Mouse (Mus musculus) embryonic facial prominence, embryonic 13.5 days (tissue): ENCODE measurements around the gene Phactr2. TPM values are rescaled to one million over a fixed set of nuclear protein-coding genes. Genes with fewer than 3 reads are reported as not detected.

ENCODE experiments used
- ATAC-seq: fragments of 200-750 bp; cut with Nextera tagmentation; 2 replicates; pipeline ENCODE4 v1.8.0; 2017; ENCODE audit warnings: low read depth; ENCODE audit not compliant: insufficient number of reproducible peaks, insufficient read depth, low FRiP score, low TSS enrichment
- H3K27ac ChIP-seq: fragments of 300-500 bp; sonication (generic); 2 replicates; pipeline ENCODE4 v1.5.1; 2015; ENCODE audit warnings: moderate library complexity, mild to moderate bottlenecking, inconsistent platforms
- H3K27me3 ChIP-seq: fragments of 300-500 bp; sonication (generic); 2 replicates; pipeline ENCODE4 v1.6.1; 2015; ENCODE audit warnings: mild to moderate bottlenecking, inconsistent platforms
- H3K36me3 ChIP-seq: fragments of 300-500 bp; sonication (generic); 2 replicates; pipeline ENCODE4 v1.6.1; 2015; ENCODE audit warnings: mild to moderate bottlenecking, inconsistent platforms
- H3K4me1 ChIP-seq: fragments of 300-500 bp; sonication (generic); 2 replicates; pipeline ENCODE4 v1.6.1; 2015; ENCODE audit warnings: inconsistent platforms
- H3K4me2 ChIP-seq: fragments of 300-500 bp; sonication (generic); 2 replicates; pipeline ENCODE4 v1.6.1; 2015; ENCODE audit warnings: moderate library complexity, mild to moderate bottlenecking, inconsistent platforms
- H3K4me3 ChIP-seq: fragments of 300-500 bp; sonication (generic); 2 replicates; pipeline ENCODE4 v1.5.1; 2015; ENCODE audit warnings: mild to moderate bottlenecking, inconsistent platforms
- H3K9ac ChIP-seq: fragments of 300-500 bp; sonication (generic); 2 replicates; pipeline ENCODE4 v1.6.1; 2015; ENCODE audit warnings: mild to moderate bottlenecking, inconsistent platforms
- H3K9me3 ChIP-seq: fragments of 300-500 bp; sonication (generic); 2 replicates; pipeline ENCODE4 v1.6.1; 2016; ENCODE audit warnings: inconsistent platforms
- WGBS: fragments of 180-500 bp; shearing (Covaris S2); methylation state at CpG from one replicate; pipeline ENCODE4 v1.1.7; 2015; ENCODE audit warnings: mixed read lengths; 5-methylcytosine and 5-hydroxymethylcytosine counted together
- polyA plus RNA-seq: library from polyadenylated mRNA; unstranded; fragments of >200 nt; fragmentation: Nextera tagmentation; extraction: Ambion mirVana; gene quantifications from 2 replicates; pipeline ENCODE4 v1.2.1, GENCODE M21; 2015

Phactr2 gene
- polyA plus RNA-seq, 1 experiment from 2014 or later = 22.9 TPM

- peak overlapping the region; percentile 53; the same call in 1 of the 2 replicates for H3K9ac ChIP-seq
- no peak overlapping the region for H3K27ac ChIP-seq
- whole genome bisulfite sequencing = 9% methylated on average over 11 of the region's 11 CpGs
- ATAC-seq = no peak
- H3K4me1 ChIP-seq = peaks cover 10% of the 10 kb centered on the region
- H3K4me2 ChIP-seq = peak overlapping the region; percentile 43
- H3K27me3 ChIP-seq = no peaks in the 10 kb centered on the region
- H3K4me3 ChIP-seq = no peak overlapping the region
- H3K36me3 ChIP-seq = no peaks in the 10 kb centered on the region
- H3K9me3 ChIP-seq = no peaks in the 10 kb centered on the region
These were observed 85.9 kb downstream of the Phactr2 start for GRCm38 (mm10) chr10:13388116-13388922.

- Histone ChIP-seq H3K4me1 (peaks cover 10% of the 10 kb centered on the region), H3K27me3 (no peaks in the 10 kb centered on the region), H3K4me3 (no peak overlapping the region), H3K36me3 (no peaks in the 10 kb centered on the region), H3K9me3 (no peaks in the 10 kb centered on the region), H3K27ac (no peak overlapping the region), H3K9ac (no peak overlapping the region), H3K4me2 (no peak overlapping the region)
- ATAC-seq = no peak
- 26% methylated on average over 3 of the region's 3 CpGs for WGBS
These were observed 89.3 kb downstream of the Phactr2 start for GRCm38 (mm10) chr10:13384866-13385265.

GRCm38 (mm10) chr10:13377895-13378294 is 96.3 kb downstream of the Phactr2 start:
- no peak overlapping the region for H3K9ac ChIP-seq
- no peaks in the 10 kb centered on the region for H3K27me3 ChIP-seq
- H3K4me3 ChIP-seq = no peak overlapping the region
- H3K36me3 ChIP-seq = no peaks in the 10 kb centered on the region
- no peak overlapping the region for H3K4me2 ChIP-seq
- peaks cover 26% of the 10 kb centered on the region for H3K4me1 ChIP-seq
- H3K27ac ChIP-seq = no peak overlapping the region
- ATAC-seq = no peak
- WGBS = 51% methylated on average over 1 of the region's 1 CpGs
- H3K9me3 ChIP-seq = no peaks in the 10 kb centered on the region

- no peaks in the 10 kb centered on the region for H3K27me3 ChIP-seq
- ATAC-seq = no peak
- no peaks in the 10 kb centered on the region for H3K36me3 ChIP-seq
- peak overlapping the region; percentile 74 for H3K27ac ChIP-seq
- H3K4me2 ChIP-seq = no peak overlapping the region
- WGBS = 55% methylated on average over 13 of the region's 13 CpGs
- no peaks in the 10 kb centered on the region for H3K9me3 ChIP-seq
- no peak overlapping the region for H3K9ac ChIP-seq
- H3K4me1 ChIP-seq = peaks cover 26% of the 10 kb centered on the region
- no peak overlapping the region for H3K4me3 ChIP-seq
These were observed 97.6 kb downstream of the Phactr2 start for GRCm38 (mm10) chr10:13376428-13377260.

GRCm38 (mm10) chr10:13375820-13376219 is 98.4 kb downstream of the Phactr2 start:
- 19% methylated on average over 3 of the region's 3 CpGs for WGBS
- peak overlapping the region; percentile 39; the same call in 1 of the 2 replicates for H3K27ac ChIP-seq
- H3K9me3 ChIP-seq = no peaks in the 10 kb centered on the region
- H3K27me3 ChIP-seq = no peaks in the 10 kb centered on the region
- no peak overlapping the region for H3K4me2 ChIP-seq
- no peak overlapping the region for H3K4me3 ChIP-seq
- peaks cover 26% of the 10 kb centered on the region for H3K4me1 ChIP-seq
- no peak for ATAC-seq
- no peaks in the 10 kb centered on the region for H3K36me3 ChIP-seq
- no peak overlapping the region for H3K9ac ChIP-seq

GRCm38 (mm10) chr10:13369581-13370375 is 104.4 kb downstream of the Phactr2 start:
- Histone ChIP-seq H3K9me3 (no peaks in the 10 kb centered on the region), H3K4me1 (no peaks in the 10 kb centered on the region), H3K4me2 (no peak overlapping the region), H3K27ac (no peak overlapping the region), H3K4me3 (no peak overlapping the region), H3K36me3 (no peaks in the 10 kb centered on the region), H3K27me3 (no peaks in the 10 kb centered on the region), H3K9ac (no peak overlapping the region)
- 68% methylated on average over 13 of the region's 13 CpGs for WGBS
- ATAC-seq = 0 out of 2 replicates have a peak, but pooled peaks have one; percentile 43

- no peak overlapping the region for H3K4me3 ChIP-seq
- 67% methylated on average over 2 of the region's 2 CpGs for WGBS
- no peak overlapping the region for H3K9ac ChIP-seq
- no peaks in the 10 kb centered on the region for H3K27me3 ChIP-seq
- no peak for ATAC-seq
- no peaks in the 10 kb centered on the region for H3K9me3 ChIP-seq
- no peaks in the 10 kb centered on the region for H3K4me1 ChIP-seq
- no peak overlapping the region for H3K4me2 ChIP-seq
- no peak overlapping the region for H3K27ac ChIP-seq
- H3K36me3 ChIP-seq = no peaks in the 10 kb centered on the region
These were observed 110.0 kb downstream of the Phactr2 start for GRCm38 (mm10) chr10:13364286-13364580.

GRCm38 (mm10) chr10:13363499-13364285 is 110.5 kb downstream of the Phactr2 start:
- Histone ChIP-seq H3K4me3 (no peak overlapping the region), H3K27ac (peak overlapping the region; percentile 44), H3K36me3 (no peaks in the 10 kb centered on the region), H3K9me3 (no peaks in the 10 kb centered on the region), H3K4me2 (no peak overlapping the region), H3K9ac (no peak overlapping the region), H3K27me3 (no peaks in the 10 kb centered on the region), H3K4me1 (no peaks in the 10 kb centered on the region)
- WGBS = 75% methylated on average over 11 of the region's 11 CpGs
- no peak for ATAC-seq

- Histone ChIP-seq H3K9ac (no peak overlapping the region), H3K27me3 (no peaks in the 10 kb centered on the region), H3K4me3 (no peak overlapping the region), H3K4me1 (no peaks in the 10 kb centered on the region), H3K9me3 (no peaks in the 10 kb centered on the region), H3K4me2 (no peak overlapping the region), H3K36me3 (no peaks in the 10 kb centered on the region), H3K27ac (no peak overlapping the region)
- no peak for ATAC-seq
These were observed 113.3 kb downstream of the Phactr2 start for GRCm38 (mm10) chr10:13360913-13361312.

GRCm38 (mm10) chr10:13359846-13360245 is 114.4 kb downstream of the Phactr2 start:
- Histone ChIP-seq H3K4me2 (no peak overlapping the region), H3K36me3 (no peaks in the 10 kb centered on the region), H3K4me1 (no peaks in the 10 kb centered on the region), H3K27ac (no peak overlapping the region), H3K9ac (no peak overlapping the region), H3K9me3 (no peaks in the 10 kb centered on the region), H3K4me3 (no peak overlapping the region), H3K27me3 (no peaks in the 10 kb centered on the region)
- ATAC-seq = no peak
- WGBS = 85% methylated on average over 5 of the region's 5 CpGs

- Histone ChIP-seq H3K4me3 (no peak overlapping the region), H3K27ac (no peak overlapping the region), H3K4me2 (no peak overlapping the region), H3K27me3 (no peaks in the 10 kb centered on the region), H3K4me1 (no peaks in the 10 kb centered on the region), H3K36me3 (no peaks in the 10 kb centered on the region), H3K9me3 (no peaks in the 10 kb centered on the region), H3K9ac (no peak overlapping the region)
- WGBS = 59% methylated on average over 3 of the region's 3 CpGs
- ATAC-seq = no peak
These were observed 115.5 kb downstream of the Phactr2 start for GRCm38 (mm10) chr10:13358679-13359078.
